Mouse (Mus musculus): ENCODE measurements around the gene Usp7.

Gene Usp7

DNA sequence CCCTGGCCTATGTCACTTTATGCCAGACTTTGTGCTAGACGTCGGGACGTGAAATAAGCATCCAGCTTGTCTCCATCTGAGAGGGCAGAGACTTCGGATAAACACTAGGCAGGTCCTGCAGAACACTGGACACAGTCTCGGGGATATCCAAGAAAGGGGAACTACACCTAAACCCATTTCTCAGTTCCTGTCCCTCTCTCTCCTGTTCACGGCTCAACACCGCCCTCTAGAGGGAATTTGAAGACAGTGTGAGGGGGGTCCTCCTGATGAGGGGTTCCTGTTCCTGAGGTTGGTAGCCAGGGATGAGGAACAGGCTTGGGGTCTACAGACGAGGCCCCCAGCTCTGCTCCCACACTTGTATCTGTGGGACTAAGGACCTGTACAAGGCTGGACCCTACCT lies 117.9 kb downstream of the Usp7 start:
- peak; percentile 72 to 79 for DNase-seq (ENCODE audit: low spot score in 2 of 2)

DNA sequence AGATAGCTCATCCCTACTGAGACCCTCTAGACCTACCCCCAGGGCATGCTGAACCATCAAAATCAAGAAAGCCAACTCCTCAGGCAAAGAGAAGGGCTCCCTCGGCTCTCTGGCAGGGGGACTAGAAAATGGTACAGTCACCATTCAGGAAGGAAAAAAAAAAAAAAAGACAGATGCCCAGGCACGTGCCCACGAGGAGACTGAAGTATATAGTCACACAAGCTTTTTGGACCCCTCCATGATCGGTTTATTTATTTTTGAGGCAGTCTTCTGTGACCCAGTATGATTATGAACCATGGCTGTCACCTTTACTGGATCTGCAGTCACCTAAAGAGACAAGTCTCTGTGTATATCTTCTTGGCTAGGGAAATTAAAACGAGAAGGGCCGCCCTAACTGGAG lies 118.8 kb downstream of the Usp7 start:
- DNase-seq (ENCODE audit: low spot score in 2 of 2) = no peak

DNA sequence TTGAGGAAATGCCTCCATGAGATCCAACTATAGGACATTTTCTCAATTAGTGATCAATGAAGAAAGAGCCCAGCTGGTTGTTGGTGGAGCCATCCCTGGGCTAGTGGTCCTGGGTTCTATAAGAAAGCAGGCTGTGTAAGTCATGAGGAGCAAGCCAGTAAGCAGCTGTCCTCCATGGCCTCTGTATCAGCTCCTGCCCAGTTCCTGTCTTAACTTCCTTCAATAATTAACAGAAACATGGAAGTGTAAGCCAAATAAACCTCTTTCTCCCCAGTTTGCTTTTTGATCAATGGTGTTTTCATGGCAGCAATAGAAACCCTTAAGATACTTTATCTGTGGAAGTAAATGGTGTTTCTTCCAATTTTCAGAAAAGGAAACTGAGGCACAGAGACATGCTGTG lies 119.3 kb downstream of the Usp7 start:
- DNase-seq (ENCODE audit: low spot score in 2 of 2) = no peak

DNA sequence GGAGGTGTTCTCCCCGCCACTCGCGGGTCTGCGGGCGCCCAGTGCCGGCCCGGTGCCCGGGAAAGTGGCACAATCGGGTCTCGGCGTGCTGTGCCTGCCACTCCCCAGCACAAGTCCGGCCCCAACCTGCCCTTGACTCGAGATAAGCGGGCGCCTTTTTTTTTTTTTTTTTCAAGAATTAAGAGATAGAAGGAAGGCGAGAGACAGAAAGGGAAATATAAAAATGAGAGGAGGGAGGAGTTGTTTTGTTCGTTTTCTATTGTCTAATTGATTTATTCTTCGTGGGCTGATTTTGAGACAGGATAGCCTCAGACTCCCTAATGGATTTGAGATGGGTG lies 119.8 kb downstream of the Usp7 start:
- no peak for DNase-seq (ENCODE audit: low spot score in 2 of 2)

DNA sequence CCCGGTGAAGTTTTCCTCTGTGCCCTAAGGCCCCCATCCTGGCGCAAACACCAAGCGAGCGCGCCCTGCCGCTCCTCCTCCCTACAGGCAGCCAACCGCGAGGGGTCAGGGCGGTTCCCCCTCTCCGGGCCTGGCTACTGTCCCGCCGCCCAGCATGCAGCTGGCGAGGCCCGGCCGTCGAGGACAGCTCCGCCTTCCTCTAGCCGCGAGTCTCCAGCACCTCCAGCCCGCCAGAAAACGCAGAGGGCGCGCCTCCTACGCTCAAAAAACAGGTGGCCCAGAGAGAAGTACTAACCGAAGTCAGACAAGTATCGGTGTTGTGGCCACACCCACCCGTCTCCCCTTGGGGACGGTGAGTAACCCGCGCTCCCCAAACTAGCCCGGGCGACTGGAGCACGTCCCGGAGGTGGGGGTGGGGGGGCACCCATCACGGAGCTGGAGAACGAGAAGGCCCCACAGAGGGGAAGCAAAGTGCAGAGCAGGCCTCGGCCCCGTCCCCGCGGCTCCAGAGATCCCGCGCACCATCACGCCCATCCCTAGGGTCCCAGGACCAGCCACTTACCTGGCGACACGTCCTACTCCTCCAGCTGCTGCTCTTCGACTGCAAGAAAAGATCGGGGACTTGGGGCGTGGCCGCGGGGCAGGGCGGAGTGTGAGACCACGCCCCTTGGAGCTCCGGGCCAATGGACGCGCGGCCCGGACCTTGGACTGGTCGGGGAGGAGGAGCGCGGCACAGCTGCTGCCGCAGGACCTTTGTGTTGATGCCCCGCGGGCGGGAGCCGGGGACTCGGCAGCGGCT lies 120.4 kb downstream of the Usp7 start, which contains the start of gene Carhsp1:
Carhsp1 (minus strand) TSS at position 605 of the 799 bp plus-strand sequence.
- peak; percentile 97 for DNase-seq (ENCODE audit: low spot score in 2 of 2)

DNA sequence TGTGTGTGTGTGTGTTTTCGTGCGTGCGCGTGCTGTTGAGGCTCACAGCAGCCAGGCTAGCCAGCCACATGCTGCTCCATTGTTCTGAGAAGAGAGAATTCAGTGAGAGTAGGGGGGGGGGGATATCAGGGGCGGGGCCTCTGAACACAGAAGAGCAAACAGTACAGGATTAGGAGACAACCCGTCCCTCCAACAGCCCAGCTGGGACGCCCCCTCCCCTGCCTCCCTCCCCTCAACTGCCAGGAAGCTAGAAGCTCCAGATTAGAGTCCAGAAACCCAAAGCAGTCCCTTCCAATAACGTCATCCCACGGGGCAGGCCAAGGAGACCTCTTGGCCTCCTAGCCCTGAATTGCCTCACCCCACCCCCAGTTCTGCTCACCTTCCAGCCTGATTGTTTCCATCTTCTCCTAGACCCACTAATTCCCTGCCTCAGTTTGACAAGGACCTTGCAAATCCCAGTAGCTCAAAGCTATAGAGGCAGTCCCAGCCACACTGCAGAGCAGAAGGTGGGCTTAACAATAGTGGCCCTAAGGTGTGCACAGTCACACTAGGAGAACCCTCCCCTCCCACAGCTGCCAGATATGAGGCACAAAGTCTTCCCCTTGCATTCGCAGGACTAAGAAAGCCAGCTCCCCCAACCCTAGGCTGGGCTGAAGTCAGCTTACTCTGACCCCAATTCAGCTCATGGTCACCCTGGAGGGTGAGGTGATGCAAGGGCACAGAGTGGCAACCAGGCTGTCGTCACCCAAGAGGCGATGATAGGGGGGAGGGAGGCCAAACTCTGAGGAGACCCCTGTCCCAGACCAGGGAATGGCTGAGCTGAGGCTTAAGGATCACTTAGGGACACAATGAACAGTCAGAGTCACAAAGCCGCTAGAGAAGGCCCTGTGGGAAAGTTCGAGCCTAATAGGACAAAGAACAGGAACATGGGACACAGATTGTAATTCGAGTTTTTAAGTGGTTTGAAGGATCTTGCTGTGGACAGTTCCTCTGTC lies 121.8 kb downstream of the Usp7 start:
- DNase-seq (ENCODE audit: low spot score in 2 of 2) = no peak

DNA sequence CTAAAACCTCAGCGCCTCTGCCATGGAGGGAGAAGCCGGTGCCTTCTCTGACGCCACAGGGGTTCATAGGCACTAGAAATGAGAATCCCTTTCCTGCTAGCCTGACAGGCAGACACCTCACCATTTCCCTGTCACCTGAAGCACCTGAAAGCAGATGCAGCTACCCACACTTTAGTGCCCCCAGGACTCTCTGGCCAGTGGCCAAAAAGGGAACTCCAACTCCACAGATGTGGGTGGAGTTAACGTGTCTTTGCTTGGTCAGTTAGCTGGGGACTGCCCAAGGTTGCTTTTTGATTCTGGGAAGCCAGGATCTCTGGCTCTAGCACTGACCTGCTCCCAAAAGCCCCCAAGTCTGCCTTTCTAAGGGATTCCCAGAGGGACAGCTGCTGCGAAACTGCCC lies 122.7 kb downstream of the Usp7 start:
- no peak for DNase-seq (ENCODE audit: low spot score in 2 of 2)

DNA sequence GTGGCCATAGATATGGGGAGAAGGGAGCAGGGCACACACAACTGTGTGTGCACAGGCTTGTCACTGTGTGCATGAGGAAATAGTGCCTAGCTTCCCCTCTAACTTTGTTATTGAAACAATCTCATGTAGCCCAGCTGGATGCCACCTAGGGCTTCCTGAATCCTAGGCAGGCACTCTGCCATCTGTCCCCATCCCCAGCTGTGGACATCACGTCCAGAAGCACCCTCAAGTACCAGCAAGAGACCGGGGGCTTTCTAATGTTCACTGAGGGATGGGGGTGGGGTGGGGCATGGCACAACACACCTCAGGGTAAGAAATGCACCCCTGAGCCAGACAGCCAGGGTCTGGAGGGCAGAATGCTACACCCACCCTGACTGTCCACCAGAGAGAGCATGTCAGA lies 123.7 kb downstream of the Usp7 start:
- no peak for DNase-seq (ENCODE audit: low spot score in 2 of 2)

DNA sequence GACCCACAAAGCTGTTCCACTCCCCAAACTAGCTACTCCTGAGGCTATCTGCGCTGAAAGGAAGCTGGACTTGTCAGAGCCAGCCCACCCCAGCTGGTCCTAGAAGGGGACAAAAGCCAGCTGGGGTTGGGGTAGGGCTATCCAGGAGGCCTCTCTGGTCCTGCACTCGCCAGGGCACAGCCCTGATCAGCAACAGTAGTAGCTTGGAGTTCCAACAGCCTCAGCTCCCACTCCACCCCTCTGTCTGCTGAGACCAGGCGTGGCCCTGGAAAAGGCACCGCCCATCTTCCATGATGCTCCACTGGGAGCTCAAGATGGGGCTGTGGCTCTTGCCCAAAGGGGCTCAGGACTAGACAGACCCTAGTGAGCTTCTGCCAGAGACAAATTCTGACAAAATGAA lies 124.3 kb downstream of the Usp7 start:
- DNase-seq (ENCODE audit: low spot score in 2 of 2) = no peak

DNA sequence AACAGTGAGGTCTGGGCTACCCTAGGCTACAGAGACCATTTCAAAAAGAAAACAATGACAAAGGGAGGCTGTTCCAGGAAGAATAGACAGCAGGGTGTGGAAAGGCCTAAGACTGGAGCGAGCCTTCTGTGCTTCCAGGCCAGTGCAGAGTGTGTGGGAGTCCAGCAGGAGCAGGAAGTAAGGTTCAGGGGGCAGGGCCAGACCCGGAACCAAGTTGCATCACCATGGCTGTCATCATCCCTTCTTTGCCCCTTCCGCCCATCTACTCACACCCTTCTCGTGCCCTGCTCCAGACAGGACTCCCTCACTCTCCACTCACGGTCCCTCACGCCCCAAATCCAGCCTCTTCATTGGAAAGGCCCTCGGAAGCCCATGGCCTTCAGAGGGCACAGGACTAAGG lies 124.8 kb downstream of the Usp7 start:
- DNase-seq (ENCODE audit: low spot score in 2 of 2) = no peak

DNA sequence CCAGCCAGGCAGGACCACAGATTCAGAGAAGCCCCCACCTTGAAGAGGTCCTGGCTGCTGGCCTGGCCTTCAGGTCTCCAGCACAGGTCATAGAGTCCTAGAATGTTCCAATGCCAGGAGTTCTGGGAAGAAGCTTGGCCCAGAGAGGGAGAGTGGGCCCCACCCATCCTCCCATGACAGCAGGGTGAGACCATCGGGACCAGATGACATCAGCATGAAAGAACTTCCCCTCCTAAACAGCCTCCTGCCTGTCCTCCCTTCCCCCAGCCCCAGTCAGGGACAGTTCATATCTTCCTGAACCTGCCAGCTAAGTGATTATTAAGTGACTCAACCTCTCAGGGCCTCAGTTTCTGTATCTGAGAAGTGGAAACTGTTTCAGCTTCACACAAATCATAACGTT lies 125.7 kb downstream of the Usp7 start:
- peak in 1 of 2 experiments; percentile 15 for DNase-seq (ENCODE audit: low spot score in 2 of 2)

DNA sequence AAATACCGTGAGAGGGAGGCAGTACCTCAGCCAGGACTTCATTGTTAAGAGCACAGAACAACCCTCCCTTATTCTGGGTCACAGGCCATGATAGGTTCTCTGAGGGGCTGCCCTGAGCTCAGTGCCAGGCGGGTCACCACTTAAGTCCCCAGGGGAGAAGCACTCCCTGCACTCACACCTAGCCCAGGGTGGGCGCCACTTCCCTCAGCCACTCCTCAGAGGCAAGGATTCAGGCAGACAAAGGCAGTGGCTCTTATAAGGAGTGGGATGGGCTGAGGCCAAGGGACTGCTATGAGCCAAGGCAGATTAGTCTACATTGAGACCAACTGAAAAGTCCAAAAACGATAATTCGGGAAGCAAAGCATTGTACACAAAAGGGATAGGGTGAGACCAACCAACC lies 126.7 kb downstream of the Usp7 start:
- no peak for DNase-seq (ENCODE audit: low spot score in 2 of 2)

DNA sequence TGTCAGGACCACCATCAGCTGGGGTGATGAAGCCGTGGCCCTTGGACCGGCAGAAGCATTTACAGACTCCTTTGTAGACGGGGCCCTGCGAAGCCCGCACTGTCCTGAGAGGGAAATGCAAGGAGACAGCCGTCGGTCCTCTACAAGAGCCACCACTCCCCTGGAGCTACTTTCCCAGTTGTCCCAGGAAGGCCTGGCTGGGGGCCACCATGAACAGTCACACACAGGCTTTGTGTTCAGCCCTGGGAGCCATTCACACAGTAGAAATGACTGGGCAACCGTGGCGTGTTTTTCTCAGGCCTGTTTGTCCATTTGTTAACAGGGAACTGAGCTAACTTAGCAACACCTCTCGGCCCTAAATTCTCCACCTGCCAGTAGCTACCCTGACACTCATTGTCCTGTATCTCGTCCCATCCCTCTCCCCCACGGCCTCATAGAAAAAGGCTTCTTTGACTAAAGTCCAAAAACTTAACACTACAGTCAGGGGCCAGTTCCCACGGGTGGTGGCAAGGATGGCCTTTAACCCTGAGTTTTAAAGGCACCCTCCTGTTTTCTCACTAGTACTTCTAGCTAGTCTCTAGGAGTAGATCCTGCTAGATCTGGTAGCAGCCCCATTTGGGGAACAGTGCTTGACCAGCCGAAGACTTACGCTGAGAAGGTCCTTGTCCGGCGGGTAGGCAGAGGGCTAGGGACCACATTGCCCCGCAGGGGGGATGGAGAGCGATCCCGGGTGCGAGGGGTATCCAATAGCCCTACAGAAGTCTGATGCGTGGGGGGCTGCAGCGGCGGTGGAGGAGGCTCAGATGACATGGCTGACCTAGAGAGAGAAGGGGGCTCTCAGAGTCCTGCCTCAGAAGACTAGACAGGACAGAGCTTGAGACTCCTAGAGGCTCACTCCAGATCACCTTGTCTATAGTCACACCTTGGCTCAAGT lies 128.2 kb downstream of the Usp7 start:
- DNase-seq (ENCODE audit: low spot score in 2 of 2) = no peak

DNA sequence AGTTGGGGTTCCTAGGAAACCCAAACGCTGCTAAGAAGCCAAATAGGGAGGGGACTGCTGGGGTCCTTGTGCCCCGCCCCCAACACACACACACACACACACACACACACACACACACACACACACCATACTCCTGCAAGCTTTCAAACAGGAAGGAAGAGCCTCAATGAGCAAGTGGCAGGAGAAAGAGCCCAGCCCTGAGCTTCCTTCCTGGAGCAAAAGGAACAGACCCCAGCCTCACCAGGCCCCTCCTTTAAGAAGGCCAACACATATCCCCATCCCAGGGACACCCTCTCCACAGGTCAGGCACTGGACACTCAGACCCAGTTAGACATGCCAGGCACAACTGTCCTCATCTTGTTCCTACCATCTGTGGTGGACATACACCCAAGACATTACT lies 129.1 kb downstream of the Usp7 start:
- no peak for DNase-seq (ENCODE audit: low spot score in 2 of 2)

DNA sequence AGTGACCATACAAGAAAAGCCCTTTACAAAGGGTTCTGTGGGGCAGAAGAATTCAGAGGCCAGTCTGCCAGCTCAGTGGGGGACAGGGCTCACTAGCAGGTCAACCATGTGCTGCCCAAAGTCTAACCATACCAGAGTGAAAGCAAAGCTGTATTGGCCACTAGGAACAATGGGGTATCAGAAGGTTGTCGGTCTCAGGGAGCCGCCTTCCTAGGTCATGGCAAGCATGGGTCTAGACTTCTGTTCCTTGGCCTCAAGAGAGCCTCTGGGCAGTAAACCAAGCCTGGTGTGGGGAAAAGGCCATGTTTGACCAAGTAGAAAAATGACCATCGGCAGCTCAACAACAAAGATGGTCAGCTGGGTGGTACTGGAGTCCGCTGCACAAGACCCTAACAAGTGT lies 133.3 kb downstream of the Usp7 start:
- no peak for DNase-seq (ENCODE audit: low spot score in 2 of 2)

DNA sequence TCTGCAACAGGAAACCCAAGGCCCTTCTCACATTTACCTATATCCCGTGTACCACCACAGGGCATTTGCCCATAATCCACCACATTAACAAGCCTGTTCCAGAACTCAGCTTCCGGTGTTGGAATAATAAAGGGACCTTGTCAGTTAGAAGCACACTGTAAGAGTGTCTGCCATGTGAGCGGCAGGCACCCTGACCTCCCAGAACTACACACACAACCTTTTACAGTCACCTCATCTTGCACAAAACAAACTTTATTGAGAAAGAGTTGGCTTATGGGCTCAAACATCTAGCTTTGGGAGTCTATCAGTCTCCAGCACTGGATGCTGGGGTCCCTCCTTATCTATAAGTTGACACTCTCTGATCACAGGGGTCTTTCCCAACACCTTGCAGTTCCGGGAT lies 133.8 kb downstream of the Usp7 start:
- no peak for DNase-seq (ENCODE audit: low spot score in 2 of 2)

DNA sequence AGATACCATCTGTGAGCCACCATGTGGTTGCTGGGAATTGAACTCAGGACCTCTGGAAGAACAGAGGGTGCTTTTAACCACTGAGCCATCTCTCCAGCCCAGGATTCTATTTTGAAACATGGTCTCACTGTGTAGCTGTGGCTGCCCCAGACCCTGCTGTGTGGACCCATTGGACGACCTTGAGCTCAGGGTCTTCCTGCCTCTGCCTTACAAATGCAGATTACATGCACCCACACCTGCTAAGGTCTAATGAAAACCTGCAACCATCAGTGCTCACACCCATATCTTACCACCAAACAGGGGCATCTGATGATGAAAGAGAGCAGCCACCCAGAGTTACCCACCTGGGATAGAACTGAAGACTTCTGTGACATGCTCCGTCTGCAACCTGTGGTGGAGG lies 135.9 kb downstream of the Usp7 start:
- DNase-seq (ENCODE audit: low spot score in 2 of 2) = no peak

DNA sequence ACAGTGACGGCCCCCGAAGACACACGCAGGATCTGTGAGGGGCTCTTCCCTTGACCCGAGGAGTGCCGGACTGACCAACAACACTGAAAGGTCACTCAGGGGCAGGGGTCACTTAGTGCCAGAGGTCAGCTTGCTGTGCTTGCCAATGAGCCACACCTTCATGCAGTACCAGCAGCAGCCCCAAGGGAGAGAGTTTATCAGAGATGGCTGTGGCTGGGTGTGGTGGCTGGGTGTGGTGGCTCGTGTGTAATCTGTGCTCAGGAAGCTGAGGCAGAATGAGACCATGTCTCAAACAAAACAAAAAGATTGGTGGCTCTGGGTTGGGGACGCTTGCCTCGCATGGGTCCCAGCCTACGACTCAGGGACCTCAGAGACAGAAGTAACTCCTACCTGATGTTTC lies 136.5 kb downstream of the Usp7 start:
- DNase-seq (ENCODE audit: low spot score in 2 of 2) = no peak

DNA sequence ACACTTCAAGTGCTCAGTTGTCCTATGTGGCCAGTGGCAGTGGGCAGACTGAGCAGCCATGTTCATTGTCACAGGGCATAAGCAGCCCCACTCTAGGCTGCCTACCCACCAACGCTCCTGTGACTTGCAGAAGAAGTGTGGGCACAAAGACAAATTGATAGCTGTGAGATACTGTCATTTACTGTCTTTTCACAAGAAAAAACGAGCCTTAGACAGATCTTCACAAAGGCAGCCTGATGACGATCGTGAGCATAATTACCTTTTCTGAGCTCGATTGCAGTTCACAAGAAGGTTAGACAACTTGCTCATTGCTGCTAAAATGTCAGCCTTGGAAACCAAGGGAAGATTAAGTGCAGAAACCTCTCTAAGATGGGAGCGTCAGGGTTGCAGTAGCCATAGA lies 137.0 kb downstream of the Usp7 start:
- no peak for DNase-seq (ENCODE audit: low spot score in 2 of 2)

DNA sequence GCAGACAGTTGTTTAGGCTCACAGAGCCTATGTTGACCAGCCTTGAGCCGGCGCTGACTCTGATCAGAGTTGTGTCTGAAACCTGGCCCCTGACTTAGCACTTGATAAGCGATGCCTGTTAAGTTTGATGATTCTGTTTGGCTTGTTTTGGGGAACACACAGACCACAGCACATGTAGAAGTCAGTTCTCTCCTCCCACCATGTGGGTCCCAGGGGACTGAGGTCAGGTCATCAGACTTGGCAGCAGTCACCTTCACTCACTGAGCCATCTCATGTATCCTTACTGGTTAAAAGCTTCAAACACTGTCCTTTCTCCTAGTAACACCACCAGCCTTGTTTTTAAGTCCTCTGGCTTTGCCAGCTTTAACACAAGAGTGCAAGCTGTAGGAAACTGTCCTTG lies 142.1 kb downstream of the Usp7 start:
- no peak for DNase-seq (ENCODE audit: low spot score in 2 of 2)

DNA sequence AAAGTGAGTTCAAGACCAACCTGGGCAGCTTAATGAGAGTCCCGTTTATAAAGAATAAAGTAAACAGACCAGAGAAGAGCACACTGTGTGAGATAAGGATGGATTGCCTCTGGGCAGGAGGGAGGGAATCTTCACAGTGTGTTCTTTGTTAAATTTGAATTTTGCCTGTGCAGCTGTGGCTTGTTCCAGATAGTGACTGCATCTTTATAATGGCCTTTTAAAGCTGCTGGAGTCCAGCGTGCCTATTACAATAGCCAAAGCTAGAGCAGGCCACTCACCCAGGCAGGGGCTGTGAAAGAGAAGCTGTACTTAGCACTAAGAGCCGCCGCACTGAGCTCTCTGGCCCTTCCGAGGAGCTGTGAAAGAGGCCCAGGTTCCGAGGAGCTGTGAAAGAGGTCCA lies 146.6 kb downstream of the Usp7 start:
- no peak for DNase-seq (ENCODE audit: low spot score in 2 of 2)

DNA sequence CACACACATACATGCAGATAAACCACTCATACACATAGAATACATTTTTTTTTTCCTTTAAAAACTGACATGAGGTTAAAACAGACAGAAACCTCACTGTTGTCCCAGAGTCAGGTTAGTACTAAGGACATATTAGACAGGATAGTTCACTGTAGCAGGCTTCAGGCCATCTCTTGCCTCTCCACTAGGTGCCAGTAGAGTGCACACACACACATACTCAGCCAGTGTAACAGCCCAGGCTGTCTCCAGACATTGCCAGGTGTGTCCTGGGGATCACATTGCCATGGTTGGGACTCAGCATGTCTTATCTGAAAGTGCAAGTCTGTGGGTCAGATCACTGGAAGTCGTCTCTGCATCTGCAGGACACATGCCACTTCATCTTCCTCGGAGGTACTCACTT lies 148.3 kb downstream of the Usp7 start:
- DNase-seq (ENCODE audit: low spot score in 2 of 2) = peak; percentile 35 to 52
